Mouse (Mus musculus): ENCODE data around the gene Tchh. TPM values are rescaled to one million over a fixed set of nuclear protein-coding genes. Genes with fewer than 3 reads are reported as not detected.
"Not testable (repeated sequence)": the region's sequence is repeated elsewhere in the genome, so short reads cannot be mapped to it uniquely, and the experiment has no call there.

Gene Tchh
- polyA plus RNA-seq, 1 experiment from 2014 or later: 3.3 TPM

DNA sequence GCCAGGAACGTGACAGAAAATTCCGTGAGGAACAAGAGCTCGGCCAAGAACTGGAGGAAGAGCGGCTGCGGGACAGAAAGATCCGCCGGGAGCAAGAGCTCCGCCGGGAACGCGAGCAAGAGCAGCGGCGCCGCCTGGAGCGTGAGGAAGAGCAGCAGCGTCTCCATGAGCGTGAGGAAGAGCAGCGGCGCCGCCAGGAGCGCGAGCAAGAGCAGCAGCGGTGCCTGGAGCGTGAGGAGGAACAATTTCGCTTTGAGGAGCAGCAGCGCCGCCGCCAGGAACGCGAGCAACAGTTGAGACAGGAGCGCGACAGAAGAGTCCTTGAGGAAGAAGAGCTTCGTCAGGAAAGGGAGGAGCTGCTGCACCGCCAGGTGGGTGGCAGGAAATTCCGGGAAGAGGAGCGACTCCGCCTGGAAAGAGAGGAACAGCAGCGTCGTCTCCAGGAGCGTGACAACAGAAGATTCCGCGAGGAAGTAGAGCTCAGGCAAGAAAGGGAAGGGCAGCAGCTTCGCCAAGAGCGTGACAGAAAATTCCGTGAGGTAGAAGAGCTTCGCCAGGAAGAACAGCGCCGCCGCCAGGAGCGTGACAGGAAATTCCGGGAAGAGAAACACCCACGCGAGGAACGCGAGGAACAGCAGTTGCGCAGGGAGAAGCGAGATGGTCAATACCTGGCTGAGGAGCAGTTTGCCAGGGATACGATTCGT lies 5.2 kb downstream of the Tchh start:
- peak; percentile 49; the same call in 1 of the 2 replicates for ATAC-seq (ENCODE audit: borderline replicate concordance, extremely low read depth, low FRiP score, low TSS enrichment)
- Histone ChIP-seq H3K9me3 (no peaks in the 10 kb centered on the region), H3K9ac (peak overlapping the region; percentile 52), H3K36me3 (no peaks in the 10 kb centered on the region), H3K4me2 (peak overlapping the region; percentile 95), H3K4me3 (peak overlapping the region; percentile 58), H3K27ac (peak overlapping the region; percentile 69), H3K4me1 (peaks cover 29% of the 10 kb centered on the region), H3K27me3 (peaks cover 35% of the 10 kb centered on the region)
- WGBS: under 1% methylated on average over 59 of the region's 59 CpGs

DNA sequence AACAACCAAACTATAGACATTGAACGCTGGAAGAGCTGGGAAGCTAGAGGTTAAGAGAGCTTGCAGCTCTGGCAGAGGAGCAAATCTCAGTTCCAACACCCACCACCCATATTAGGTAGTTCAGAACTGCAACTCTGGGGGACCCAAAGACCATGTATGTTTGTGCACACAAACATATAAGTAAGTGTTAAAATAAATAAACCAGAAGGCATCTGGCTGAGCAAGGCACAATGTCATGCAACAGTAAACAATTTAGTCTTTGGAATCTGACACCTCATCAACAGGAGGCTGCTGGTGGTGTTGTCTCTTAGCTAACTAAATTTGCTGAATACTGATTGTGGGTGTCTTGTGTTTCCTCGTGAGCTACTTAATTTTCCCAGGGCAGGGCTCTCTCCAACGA lies 24.4 kb downstream of the Tchh start:
- WGBS: 37% methylated on average over 3 of the region's 3 CpGs
- Histone ChIP-seq H3K4me2 (no peak overlapping the region), H3K9me3 (no peaks in the 10 kb centered on the region), H3K27ac (peak overlapping the region; percentile 46; the same call in 1 of the 2 replicates), H3K9ac (no peak overlapping the region), H3K27me3 (no peaks in the 10 kb centered on the region), H3K36me3 (no peaks in the 10 kb centered on the region), H3K4me1 (no peaks in the 10 kb centered on the region), H3K4me3 (no peak overlapping the region)
- peak; percentile 92 for ATAC-seq (ENCODE audit: borderline replicate concordance, extremely low read depth, low FRiP score, low TSS enrichment)

- Histone ChIP-seq H3K27me3 (no peaks in the 10 kb centered on the region), H3K27ac (peak overlapping the region; percentile 46; the same call in 1 of the 2 replicates)
- ATAC-seq (ENCODE audit: borderline replicate concordance, extremely low read depth, low FRiP score, low TSS enrichment): peak; percentile 58
Measured at GRCm38 (mm10) chr3:93467130-93467529, 25.0 kb downstream of the Tchh start.

GRCm38 (mm10) chr3:93468561-93468960 lies 26.4 kb downstream of the Tchh start, which contains the start of gene Tchhl1:
Tchhl1 (plus strand) TSS chr3:93468754.
- no peaks in the 10 kb centered on the region for H3K27me3 ChIP-seq
- ATAC-seq (ENCODE audit: borderline replicate concordance, extremely low read depth, low FRiP score, low TSS enrichment): no peak
- no peak within 1 kb of the TSS for H3K9ac ChIP-seq
- no peak within 1 kb of the TSS for H3K4me2 ChIP-seq
- H3K36me3 ChIP-seq: no peaks in the 10 kb centered on the region
- no peaks in the 10 kb centered on the region for H3K9me3 ChIP-seq
- WGBS: 62% methylated on average over 5 of the region's 5 CpGs
- H3K27ac ChIP-seq: no peak within 1 kb of the TSS
- no peak within 1 kb of the TSS for H3K4me3 ChIP-seq
- H3K4me1 ChIP-seq: no peaks in the 10 kb centered on the region

More at GRCm38 (mm10) chr3:93467130-93467529, 25.0 kb downstream of the Tchh start:
- Histone ChIP-seq H3K9me3 (no peaks in the 10 kb centered on the region), H3K36me3 (no peaks in the 10 kb centered on the region), H3K4me3 (no peak overlapping the region), H3K9ac (no peak overlapping the region), H3K4me1 (no peaks in the 10 kb centered on the region), H3K4me2 (no peak overlapping the region)
- WGBS: 57% methylated on average over 4 of the region's 4 CpGs

GRCm38 (mm10) chr3:93469629-93470028 lies 27.5 kb downstream of the Tchh start:
- no peak overlapping the region for H3K27ac ChIP-seq
- no peak overlapping the region for H3K4me2 ChIP-seq
- H3K36me3 ChIP-seq: no peaks in the 10 kb centered on the region
- H3K9me3 ChIP-seq: no peaks in the 10 kb centered on the region
- no peaks in the 10 kb centered on the region for H3K27me3 ChIP-seq
- 69% methylated on average over 3 of the region's 3 CpGs for WGBS
- H3K9ac ChIP-seq: no peak overlapping the region
- H3K4me1 ChIP-seq: no peaks in the 10 kb centered on the region
- H3K4me3 ChIP-seq: no peak overlapping the region
- ATAC-seq (ENCODE audit: borderline replicate concordance, extremely low read depth, low FRiP score, low TSS enrichment): no peak

- H3K27ac ChIP-seq: no peak overlapping the region
Measured at GRCm38 (mm10) chr3:93480053-93480452, 37.9 kb downstream of the Tchh start.

DNA sequence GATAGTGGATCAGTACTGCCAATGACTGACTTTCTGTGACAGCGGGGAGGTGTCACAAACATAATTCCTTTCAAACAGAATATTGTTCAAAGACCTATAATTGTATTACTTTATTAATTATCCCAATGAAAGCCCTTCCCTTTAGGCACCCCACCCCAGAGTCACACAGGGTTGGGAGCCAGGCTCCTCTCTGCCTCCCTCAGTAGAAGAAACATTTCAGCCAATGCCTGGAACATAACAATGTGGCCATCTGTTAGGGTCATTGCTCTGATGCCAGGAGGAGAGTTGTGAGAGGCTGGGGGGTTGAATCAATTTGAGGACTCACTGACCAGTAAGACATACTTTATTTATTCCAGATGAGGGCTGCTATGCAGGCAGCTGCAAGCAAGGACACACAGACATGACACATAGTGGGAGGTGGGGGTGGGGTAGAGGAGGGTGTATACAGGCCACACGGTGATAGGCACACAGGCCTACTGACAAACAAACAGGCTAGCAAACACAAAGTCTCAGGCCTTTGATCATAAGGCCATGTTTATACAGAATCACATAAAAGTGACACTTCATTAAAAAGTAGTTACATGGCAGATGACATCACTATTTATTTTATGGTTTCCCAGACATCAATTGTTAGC lies 40.0 kb downstream of the Tchh start:
- Histone ChIP-seq H3K9me3 (no peaks in the 10 kb centered on the region), H3K4me1 (0 out of 2 replicates have a peak, but pooled peaks cover 7% of the 10 kb centered on the region), H3K27ac (no peak overlapping the region), H3K4me3 (no peak overlapping the region), H3K4me2 (no peak overlapping the region), H3K9ac (no peak overlapping the region), H3K27me3 (no peaks in the 10 kb centered on the region), H3K36me3 (no peaks in the 10 kb centered on the region)
- ATAC-seq (ENCODE audit: borderline replicate concordance, extremely low read depth, low FRiP score, low TSS enrichment): peak; percentile 88
- 47% methylated on average over 2 of the region's 2 CpGs for WGBS

More at GRCm38 (mm10) chr3:93480053-93480452, 37.9 kb downstream of the Tchh start:
- Histone ChIP-seq H3K27me3 (no peaks in the 10 kb centered on the region), H3K9ac (no peak overlapping the region), H3K4me2 (no peak overlapping the region), H3K4me1 (0 out of 2 replicates have a peak, but pooled peaks cover 7% of the 10 kb centered on the region), H3K4me3 (no peak overlapping the region), H3K36me3 (no peaks in the 10 kb centered on the region), H3K9me3 (no peaks in the 10 kb centered on the region)
- no peak for ATAC-seq (ENCODE audit: borderline replicate concordance, extremely low read depth, low FRiP score, low TSS enrichment)
- 68% methylated on average over 1 of the region's 1 CpGs for WGBS

GRCm38 (mm10) chr3:93485611-93486010 lies 43.5 kb downstream of the Tchh start:
- no peaks in the 10 kb centered on the region for H3K36me3 ChIP-seq
- no peak overlapping the region for H3K4me3 ChIP-seq
- no peak overlapping the region for H3K9ac ChIP-seq
- H3K9me3 ChIP-seq: no peaks in the 10 kb centered on the region
- H3K27ac ChIP-seq: no peak overlapping the region
- no peak overlapping the region for H3K4me2 ChIP-seq
- ATAC-seq (ENCODE audit: borderline replicate concordance, extremely low read depth, low FRiP score, low TSS enrichment): no peak
- no peaks in the 10 kb centered on the region for H3K27me3 ChIP-seq
- H3K4me1 ChIP-seq: 0 out of 2 replicates have a peak, but pooled peaks cover 6% of the 10 kb centered on the region
- WGBS: 85% methylated on average over 3 of the region's 3 CpGs

- Histone ChIP-seq H3K27ac (no peak overlapping the region), H3K9me3 (no peaks in the 10 kb centered on the region), H3K4me1 (no peaks in the 10 kb centered on the region), H3K9ac (no peak overlapping the region), H3K4me2 (no peak overlapping the region), H3K4me3 (no peak overlapping the region), H3K27me3 (no peaks in the 10 kb centered on the region), H3K36me3 (no peaks in the 10 kb centered on the region)
- no peak; the same call in 1 of the 2 replicates for ATAC-seq (ENCODE audit: borderline replicate concordance, extremely low read depth, low FRiP score, low TSS enrichment)
- 87% methylated on average over 2 of the region's 2 CpGs for WGBS
Measured at GRCm38 (mm10) chr3:93488541-93488940, 46.4 kb downstream of the Tchh start.

DNA sequence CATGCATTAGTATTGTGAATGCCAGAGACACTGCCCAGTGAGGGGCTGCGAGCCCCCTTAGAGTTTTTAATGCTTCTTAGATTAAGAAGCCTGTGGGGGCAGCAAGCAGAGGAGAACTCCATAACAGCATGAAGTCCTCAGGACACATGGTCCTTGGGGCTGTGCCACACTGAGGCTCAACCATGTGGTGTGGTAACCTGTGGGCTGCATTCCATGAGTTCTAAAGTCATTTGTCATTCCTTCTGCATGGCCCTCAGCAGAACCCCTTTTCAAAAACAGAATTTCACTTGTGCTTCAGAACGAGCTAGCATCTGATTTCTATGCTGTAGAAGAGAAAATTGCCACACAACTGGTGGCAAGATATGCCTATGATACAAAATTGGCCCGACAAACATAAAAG lies 50.0 kb downstream of the Tchh start:
- H3K4me2 ChIP-seq: no peak overlapping the region
- H3K36me3 ChIP-seq: no peaks in the 10 kb centered on the region
- no peaks in the 10 kb centered on the region for H3K4me1 ChIP-seq
- H3K27me3 ChIP-seq: no peaks in the 10 kb centered on the region
- H3K9me3 ChIP-seq: no peaks in the 10 kb centered on the region
- no peak overlapping the region for H3K9ac ChIP-seq
- H3K4me3 ChIP-seq: no peak overlapping the region
- 66% methylated on average over 3 of the region's 3 CpGs for WGBS
- no peak for ATAC-seq (ENCODE audit: borderline replicate concordance, extremely low read depth, low FRiP score, low TSS enrichment)
- no peak overlapping the region for H3K27ac ChIP-seq

GRCm38 (mm10) chr3:93493992-93494391 lies 51.9 kb downstream of the Tchh start:
- no peaks in the 10 kb centered on the region for H3K4me1 ChIP-seq
- WGBS: 3% methylated on average over 4 of the region's 4 CpGs
- no peaks in the 10 kb centered on the region for H3K36me3 ChIP-seq
- ATAC-seq (ENCODE audit: borderline replicate concordance, extremely low read depth, low FRiP score, low TSS enrichment): peak; percentile 72
- H3K27me3 ChIP-seq: no peaks in the 10 kb centered on the region
- H3K4me3 ChIP-seq: no peak overlapping the region
- no peaks in the 10 kb centered on the region for H3K9me3 ChIP-seq
- H3K27ac ChIP-seq: no peak overlapping the region
- no peak overlapping the region for H3K4me2 ChIP-seq
- no peak overlapping the region for H3K9ac ChIP-seq

DNA sequence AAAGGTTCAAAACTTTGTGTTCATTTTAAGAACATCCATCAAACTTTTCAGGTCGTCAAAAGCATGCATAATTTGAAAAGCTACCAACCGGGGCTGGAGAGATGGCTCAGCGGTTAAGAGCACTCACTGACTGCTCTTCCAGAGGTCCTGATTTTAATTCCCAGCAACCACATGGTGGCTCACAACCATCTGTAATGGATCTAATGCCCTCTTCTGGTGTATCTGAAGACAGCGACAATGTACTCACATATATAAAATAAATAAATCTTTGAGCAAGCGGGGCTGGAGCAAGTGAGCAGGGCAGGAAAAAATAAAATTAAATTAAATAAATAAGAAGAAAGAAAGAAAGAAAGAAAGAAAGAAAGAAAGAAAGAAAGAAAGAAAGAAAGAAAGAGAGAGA lies 52.6 kb downstream of the Tchh start:
- not testable (repeated sequence) for H3K27ac ChIP-seq; H3K4me1 ChIP-seq; H3K36me3 ChIP-seq; H3K4me2 ChIP-seq; H3K27me3 ChIP-seq; H3K4me3 ChIP-seq; H3K9me3 ChIP-seq; H3K9ac ChIP-seq; ATAC-seq (ENCODE audit: borderline replicate concordance, extremely low read depth, low FRiP score, low TSS enrichment)
- WGBS: 15% methylated on average over 5 of the region's 5 CpGs

All from lung, embryonic 15.5 days (tissue).